Mouse (Mus musculus) liver, adult 2 months (tissue): Measurements from ENCODE around the gene Sla2.

Source experiments
- CTCF ChIP-seq: fragments of 200-500 bp; IDR thresholded peaks from 2 replicates; pipeline ENCODE4 v1.5.1; 2011; ENCODE audit warnings: low read depth, low read length, control low read depth
- POLR2A ChIP-seq: fragments of 200-500 bp; IDR thresholded peaks from 2 replicates; pipeline ENCODE4 v1.6.1; 2011; ENCODE audit warnings: low read length, control low read depth; ENCODE audit not compliant: insufficient read depth; ENCODE audit errors: extremely low read depth

DNA sequence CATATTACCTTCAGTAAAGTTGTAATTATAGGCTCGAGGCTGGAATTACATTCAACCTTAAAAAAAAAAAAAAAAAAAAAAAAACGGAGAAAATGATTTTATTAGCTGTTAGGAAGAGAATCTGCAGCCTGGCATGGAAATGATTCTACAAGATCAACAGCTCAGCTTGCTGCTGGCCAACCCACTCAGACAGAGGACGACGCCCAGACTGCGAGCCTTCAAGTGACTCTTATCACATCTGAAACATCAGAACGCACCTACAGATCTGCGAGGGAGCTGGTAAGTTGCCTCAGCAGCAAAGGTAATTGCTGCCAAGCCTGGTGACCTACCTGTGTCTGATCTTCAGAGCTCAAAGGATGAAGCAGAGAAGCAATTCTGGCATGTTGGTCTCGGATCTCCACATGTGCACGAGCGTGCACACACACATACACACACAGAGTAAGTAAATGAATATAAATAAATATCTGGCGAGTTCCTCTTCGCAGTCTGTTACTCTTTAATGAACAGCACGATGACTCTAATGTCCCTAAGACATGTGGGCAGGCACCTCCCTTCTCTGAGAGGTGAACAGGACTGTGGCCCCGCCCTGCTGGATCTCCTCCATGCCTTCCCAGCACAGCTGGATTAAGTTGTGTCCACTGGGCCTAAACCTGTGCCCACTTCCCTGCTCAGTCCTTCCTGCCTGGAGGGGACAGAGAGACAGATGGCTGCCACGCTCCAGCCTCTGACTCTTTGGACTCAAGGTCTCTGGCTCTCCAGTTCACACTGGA lies 7.7 kb upstream of the Sla2 start:
- TF ChIP-seq POLR2A = no peak
- no peak for TF ChIP-seq CTCF
